Mouse (Mus musculus) erythroblast, embryonic 14.5 days (primary cell): ENCODE data around the gene Dock7.

Source experiments
- GATA1 ChIP-seq: IDR thresholded peaks from 2 replicates; pipeline ENCODE4 v1.6.1; 2012; ENCODE audit warnings: low read length, inconsistent platforms, mixed read lengths
- TAL1 ChIP-seq: IDR thresholded peaks from 3 replicates; pipeline ENCODE4 v1.6.1; 2012; ENCODE audit warnings: low read length, inconsistent platforms, mixed read lengths

GRCm38 (mm10) chr4:98920896-98921295, 199.8 kb downstream of the Dock7 start:
- TF ChIP-seq GATA1 (no peak), TAL1 (no peak)
